Mouse (Mus musculus) ES-Bruce4 (cell line): ENCODE measurements around the gene Sln. TPM values are rescaled to one million over a fixed set of nuclear protein-coding genes. Genes with fewer than 3 reads are reported as not detected.
A peak's percentile ranks its signal among the peaks of the same experiment; 100 is the strongest.

Source experiments
- H3K27ac ChIP-seq: 2 replicates; pipeline ENCODE4 v1.5.1; 2012; ENCODE audit warnings: low read length, inconsistent platforms; ENCODE audit not compliant: insufficient read depth
- H3K27me3 ChIP-seq: 2 replicates; pipeline ENCODE4 v1.6.1; 2012; ENCODE audit warnings: mild to moderate bottlenecking, low read length, inconsistent platforms; ENCODE audit not compliant: control insufficient read depth, poor library complexity, insufficient read depth, severe bottlenecking
- H3K36me3 ChIP-seq: 2 replicates; pipeline ENCODE4 v1.6.1; 2012; ENCODE audit warnings: inconsistent platforms, mild to moderate bottlenecking, low read length, moderate library complexity; ENCODE audit not compliant: control insufficient read depth, poor library complexity, insufficient read depth, severe bottlenecking
- H3K4me1 ChIP-seq: one replicate; pipeline ENCODE4 v1.8.1; 2011; ENCODE audit warnings: low read length; ENCODE audit not compliant: control insufficient read depth, insufficient read depth
- H3K4me3 ChIP-seq: 2 replicates; pipeline ENCODE4 v1.5.1; 2011; ENCODE audit warnings: low read depth, mild to moderate bottlenecking, low read length
- H3K9ac ChIP-seq: 2 replicates; pipeline ENCODE4 v1.6.1; 2012; ENCODE audit warnings: low read depth, mild to moderate bottlenecking, inconsistent platforms; ENCODE audit not compliant: poor library complexity, severe bottlenecking
- H3K9me3 ChIP-seq: replicated peaks from 2 replicates; pipeline ENCODE4 v1.6.1; 2012; ENCODE audit warnings: mild to moderate bottlenecking, low read length, inconsistent platforms; ENCODE audit not compliant: control insufficient read depth, poor library complexity, insufficient read depth, severe bottlenecking
- CTCF ChIP-seq: IDR thresholded peaks from one replicate; pipeline ENCODE4 v1.8.1; 2011; ENCODE audit warnings: low read depth, low read length
- EP300 ChIP-seq: IDR thresholded peaks from 2 replicates; pipeline ENCODE4 v1.6.1; 2011; ENCODE audit warnings: low read depth, low read length; ENCODE audit not compliant: insufficient read depth
- POLR2A ChIP-seq: IDR thresholded peaks from one replicate; pipeline ENCODE4 v1.8.1; 2011; ENCODE audit warnings: low read length; ENCODE audit not compliant: insufficient read depth
- polyA plus RNA-seq: library from polyadenylated mRNA; stranded (reverse); fragments of >200 nt; gene quantifications from 2 replicates; pipeline ENCODE4 v1.2.4, GENCODE M21; 2011; ENCODE audit warnings: low read depth; ENCODE audit not compliant: missing spikeins, insufficient read depth, insufficient read length

Gene Sln
- polyA plus RNA-seq, 1 experiment = not detected

- TF ChIP-seq CTCF = no peak
- TF ChIP-seq POLR2A = no peak
- no peaks in the 10 kb centered on the region for H3K4me1 ChIP-seq
- no peak overlapping the region for H3K27ac ChIP-seq
- peaks cover 12% of the 10 kb centered on the region for H3K9me3 ChIP-seq
- no peaks in the 10 kb centered on the region for H3K36me3 ChIP-seq
- H3K27me3 ChIP-seq = no peaks in the 10 kb centered on the region
- no peak overlapping the region for H3K9ac ChIP-seq
- 0 out of 2 replicates have a peak overlapping the region, but pooled peaks have one; percentile 45 for H3K4me3 ChIP-seq
These were observed 33.8 kb downstream of the Sln start for GRCm38 (mm10) chr9:53883588-53884280.

GRCm38 (mm10) chr9:53890075-53890474 lies 40.1 kb downstream of the Sln start:
- TF ChIP-seq EP300 (no peak), CTCF (no peak), POLR2A (no peak)
- no peak overlapping the region for H3K9ac ChIP-seq
- no peaks in the 10 kb centered on the region for H3K27me3 ChIP-seq
- no peaks in the 10 kb centered on the region for H3K9me3 ChIP-seq
- no peaks in the 10 kb centered on the region for H3K36me3 ChIP-seq
- no peaks in the 10 kb centered on the region for H3K4me1 ChIP-seq
- no peak overlapping the region for H3K4me3 ChIP-seq
- no peak overlapping the region for H3K27ac ChIP-seq

- Histone ChIP-seq H3K4me1 (peaks cover 1% of the 10 kb centered on the region), H3K27ac (no peak overlapping the region), H3K27me3 (no peaks in the 10 kb centered on the region), H3K9ac (no peak overlapping the region), H3K9me3 (no peaks in the 10 kb centered on the region), H3K36me3 (no peaks in the 10 kb centered on the region), H3K4me3 (no peak overlapping the region)
- TF ChIP-seq CTCF (no peak), EP300 (no peak), POLR2A (no peak)
These were observed 45.9 kb downstream of the Sln start for GRCm38 (mm10) chr9:53895827-53896226.

GRCm38 (mm10) chr9:53899836-53900235 lies 49.9 kb downstream of the Sln start:
- Histone ChIP-seq H3K9me3 (no peaks in the 10 kb centered on the region), H3K9ac (no peak overlapping the region)
- TF ChIP-seq CTCF = no peak
- TF ChIP-seq EP300 = no peak

GRCm38 (mm10) chr9:53903215-53903842 lies 53.4 kb downstream of the Sln start:
- no peaks in the 10 kb centered on the region for H3K9me3 ChIP-seq
- no peak overlapping the region for H3K27ac ChIP-seq
- TF ChIP-seq CTCF (no peak), EP300 (no peak), POLR2A (no peak)
- no peaks in the 10 kb centered on the region for H3K36me3 ChIP-seq
- H3K4me1 ChIP-seq = no peaks in the 10 kb centered on the region
- H3K4me3 ChIP-seq = no peak overlapping the region
- H3K27me3 ChIP-seq = no peaks in the 10 kb centered on the region
- H3K9ac ChIP-seq = no peak overlapping the region

More at GRCm38 (mm10) chr9:53899836-53900235, 49.9 kb downstream of the Sln start:
- Histone ChIP-seq H3K36me3 (no peaks in the 10 kb centered on the region), H3K4me3 (no peak overlapping the region), H3K27ac (no peak overlapping the region), H3K27me3 (no peaks in the 10 kb centered on the region), H3K4me1 (peaks cover 1% of the 10 kb centered on the region)

Other genes with a start within 250 kb of the Sln start
- 17.9 and 20.7 TPM in 2 replicates for gene Acat1, start 239.8 kb upstream of the Sln start, polyA plus RNA-seq
- 69.9 and 76.9 TPM in 2 replicates for gene Cul5, start 180.2 kb upstream of the Sln start, polyA plus RNA-seq
- gene Rab39, start 143.9 kb upstream of the Sln start, polyA plus RNA-seq = 1.3 and 1.6 TPM in 2 replicates
- gene Slc35f2, start 78.6 kb upstream of the Sln start, polyA plus RNA-seq = 52.8 and 53.7 TPM in 2 replicates
- 0.36 TPM in 1 of 2 replicates, not detected in the other for gene Elmod1, start 125.1 kb downstream of the Sln start, polyA plus RNA-seq
- 0.13 and 0.20 TPM in 2 replicates for gene Tnfaip8l3, start 218.2 kb downstream of the Sln start, polyA plus RNA-seq